Mouse (Mus musculus) WW6 (cell line): ENCODE measurements around the gene Igfals.

Source experiments
- DNase-seq: peaks from one replicate; pipeline ENCODE4 v3.0.0-alpha.2; 2013; ENCODE audit warnings: low read depth, low spot score

Igfals gene

GRCm38 (mm10) chr17:24865776-24866175 is at the start of gene Igfals:
Gene Igfals, plus strand, starts transcription at chr17:24865997.
- DNase-seq, result no peak

GRCm38 (mm10) chr17:24817503-24817902 is 48.3 kb upstream of the Igfals start:
- DNase-seq, result no peak

GRCm38 (mm10) chr17:24818172-24818571 is 47.6 kb upstream of the Igfals start:
- no peak for DNase-seq

GRCm38 (mm10) chr17:24819469-24819868 is 46.3 kb upstream of the Igfals start:
- no peak for DNase-seq

- no peak for DNase-seq
Observed at GRCm38 (mm10) chr17:24821351-24822280, 44.2 kb upstream of the Igfals start.

GRCm38 (mm10) chr17:24839842-24840241 is 26.0 kb upstream of the Igfals start, which contains the start of gene Hagh:
Gene Hagh, plus strand, starts transcription at chr17:24840143.
- no peak for DNase-seq

GRCm38 (mm10) chr17:24840341-24840740 is 25.5 kb upstream of the Igfals start:
- DNase-seq, result no peak

- no peak for DNase-seq
Observed at GRCm38 (mm10) chr17:24841133-24841532, 24.7 kb upstream of the Igfals start.

GRCm38 (mm10) chr17:24842631-24843030 is 23.2 kb upstream of the Igfals start:
- no peak for DNase-seq

- DNase-seq, result no peak
Observed at GRCm38 (mm10) chr17:24844525-24844924, 21.3 kb upstream of the Igfals start.

- DNase-seq, result no peak
Observed at GRCm38 (mm10) chr17:24847386-24847785, 18.4 kb upstream of the Igfals start.

GRCm38 (mm10) chr17:24848600-24849031 is 17.2 kb upstream of the Igfals start:
- no peak for DNase-seq

- DNase-seq, result no peak
Observed at GRCm38 (mm10) chr17:24849733-24850064, 16.1 kb upstream of the Igfals start.

GRCm38 (mm10) chr17:24850065-24850772 is 15.6 kb upstream of the Igfals start, which contains the start of gene Fahd1:
Gene Fahd1, minus strand, starts transcription at chr17:24850364.
- peak; percentile 93 for DNase-seq

GRCm38 (mm10) chr17:24850773-24851127 is 15.0 kb upstream of the Igfals start:
- DNase-seq, result no peak

GRCm38 (mm10) chr17:24851381-24852125 is 14.2 kb upstream of the Igfals start:
- no peak for DNase-seq

GRCm38 (mm10) chr17:24855838-24856464 is 9.8 kb upstream of the Igfals start:
- no peak for DNase-seq

GRCm38 (mm10) chr17:24856589-24856988 is 9.2 kb upstream of the Igfals start:
- no peak for DNase-seq

GRCm38 (mm10) chr17:24857831-24858470 is 7.8 kb upstream of the Igfals start:
- no peak for DNase-seq

GRCm38 (mm10) chr17:24858967-24859366 is 6.8 kb upstream of the Igfals start:
- no peak for DNase-seq

GRCm38 (mm10) chr17:24860076-24860475 is 5.7 kb upstream of the Igfals start:
- no peak for DNase-seq
